Mouse (Mus musculus) small intestine, adult 2 months (tissue): ENCODE data around the gene Cfap74.

Experiments used
- CTCF ChIP-seq: fragments of 200-500 bp; IDR thresholded peaks from 2 replicates; pipeline ENCODE4 v1.5.1; 2012; ENCODE audit warnings: low read depth, mild to moderate bottlenecking, control low read depth, inconsistent platforms, low read length, moderate library complexity, mixed read lengths; ENCODE audit not compliant: insufficient replicate concordance, insufficient read length; ENCODE audit errors: extremely low read depth
- POLR2A ChIP-seq: fragments of 200-500 bp; IDR thresholded peaks from 2 replicates; pipeline ENCODE4 v1.6.1; 2012; ENCODE audit warnings: low read depth, mild to moderate bottlenecking, control low read depth, inconsistent platforms, low read length, moderate library complexity

DNA sequence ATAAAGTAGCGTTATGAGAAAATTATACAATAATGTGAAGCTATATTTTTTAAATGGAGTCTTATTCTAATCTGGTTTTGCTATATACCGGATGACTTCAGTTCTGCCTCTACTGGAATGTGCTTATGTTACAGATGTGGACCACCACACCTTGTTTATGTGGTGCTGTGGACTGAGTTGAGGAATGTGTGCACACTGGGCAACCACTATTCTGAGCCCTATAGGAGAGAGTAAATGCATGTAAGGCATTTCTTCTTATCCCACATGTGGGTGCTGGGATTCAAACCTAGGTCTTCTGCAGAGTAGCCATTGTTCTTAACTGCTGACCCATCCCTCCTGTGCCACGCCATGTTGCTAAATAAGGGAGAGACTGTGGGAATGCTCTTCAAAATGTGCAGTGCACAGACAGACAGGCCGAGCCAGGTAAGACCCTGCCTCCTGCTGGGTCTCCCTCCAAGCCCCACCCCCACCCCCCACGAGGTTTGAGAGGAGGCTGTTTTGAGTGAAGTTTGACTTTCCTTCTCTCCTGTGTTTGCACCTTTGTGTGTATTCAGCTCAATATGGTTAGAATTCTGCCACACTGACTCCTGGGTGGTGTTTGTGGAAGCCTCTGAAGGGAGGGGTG lies 96.8 kb downstream of the Cfap74 start:
- no peak for TF ChIP-seq POLR2A
- TF ChIP-seq CTCF = no peak
